Mouse (Mus musculus) frontal cortex, postnatal 25 days (tissue): ENCODE data around the gene Cypt3.

Source experiments
- DNase-seq, 2 experiments: peaks; one replicate each; pipeline ENCODE4 v3.0.0; 2022; ENCODE audit warnings: low spot score in 2 of 2

Gene Cypt3

GRCm38 (mm10) chrX:153558293-153558692, at the start of gene Cypt3:
Cypt3 (plus strand) TSS chrX:153558593.
- DNase-seq = no peak

- no peak for DNase-seq
Measured at GRCm38 (mm10) chrX:153515491-153515890, 42.9 kb upstream of the Cypt3 start.

DNA sequence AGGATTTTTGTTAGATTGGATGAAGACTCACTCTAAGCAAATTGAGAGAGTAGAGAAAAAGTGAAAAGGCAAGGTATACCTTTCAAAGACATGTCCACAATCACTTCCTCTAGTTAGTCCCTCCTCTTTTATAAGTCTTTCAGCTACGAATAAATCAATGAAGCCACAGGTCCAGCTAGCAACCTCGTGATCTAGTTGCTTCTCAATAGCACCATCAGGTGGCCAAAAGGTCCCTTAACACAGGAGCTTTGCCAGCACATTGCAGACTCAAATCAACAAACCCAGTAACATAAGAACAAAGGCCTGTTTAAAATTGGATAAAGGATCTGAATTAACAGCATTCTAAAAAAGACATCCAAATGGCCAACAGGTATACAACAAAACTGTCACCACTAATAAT, 30.0 kb upstream of the Cypt3 start:
- no peak for DNase-seq

- DNase-seq = no peak
Measured at GRCm38 (mm10) chrX:153556634-153557033, 1.8 kb upstream of the Cypt3 start.

- no peak for DNase-seq
Measured at GRCm38 (mm10) chrX:153564650-153565049, 6.3 kb downstream of the Cypt3 start.

DNA sequence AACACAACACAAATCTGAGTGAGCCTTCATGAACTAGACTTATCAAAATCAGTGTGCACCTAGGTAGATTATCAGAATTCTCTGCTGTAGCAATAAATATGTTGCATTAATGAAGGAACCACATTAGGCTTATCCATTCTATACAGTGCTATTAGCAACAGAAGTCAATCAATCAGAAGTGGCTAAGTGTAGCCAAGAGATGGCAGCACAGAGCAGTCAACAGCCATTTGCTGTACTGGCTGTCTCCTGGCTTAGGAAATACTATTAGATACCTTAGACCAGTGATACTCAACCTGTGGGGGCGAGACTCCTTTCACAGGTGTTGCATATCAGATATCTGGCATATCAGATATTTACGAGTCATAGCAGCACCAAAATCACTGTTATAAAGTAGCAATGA, 41.2 kb downstream of the Cypt3 start:
- DNase-seq = no peak
